ENCODE assay signal across 10 mouse cellular contexts in the genomic region with DNA sequence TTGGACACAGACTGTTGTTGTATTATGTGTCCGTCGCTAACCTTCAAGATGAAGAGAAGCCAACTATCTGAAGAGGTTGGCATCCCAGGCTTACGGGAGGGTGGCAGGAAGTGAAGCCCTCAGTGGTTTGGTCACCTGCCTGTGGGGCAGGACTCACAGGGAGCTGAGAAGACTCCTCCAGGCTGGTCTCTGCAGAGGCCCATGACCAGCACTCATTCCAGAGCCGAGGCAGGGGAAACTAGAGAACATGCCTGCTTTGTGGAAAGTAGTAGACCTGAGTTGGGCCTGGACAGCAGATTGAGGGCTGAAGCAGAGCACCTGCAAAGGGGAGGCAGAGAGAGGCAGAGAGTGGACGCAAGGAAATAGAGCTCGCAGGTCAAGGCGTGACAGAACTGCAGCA. TPM values are rescaled to one million over a fixed set of nuclear protein-coding genes. Genes with fewer than 3 reads are reported as not detected.
A peak's percentile ranks its signal among the peaks of the same experiment; 100 is the strongest.
DNase-seq lines count a peak whose midpoint lies in the region; ATAC-seq and TF ChIP-seq lines count a peak whose summit lies in the region.
"Had no signal": no experiment of that assay in that cellular context is flagged by ENCODE, and none has a peak within 500 bp of the region (broad histone marks: within the 10 kb centered on the region; RNA-seq: fewer than 3 reads in every experiment).

No protein-coding gene starts in this region.

- H3K4me3 ChIP-seq in heart, embryonic 14.5 days (ENCODE audit: control insufficient read depth in 1 of 2, insufficient read depth in 1 of 2, low read depth in 1 of 2, low read length in 2 of 2) = peak overlapping the region; percentile 97 to 99
- peak overlapping the region; percentile 91 for H3K4me3 ChIP-seq in G1E (ENCODE audit: low read depth, low read length)
- peak overlapping the region; percentile 97 for H3K4me3 ChIP-seq in hindbrain, embryonic 12.5 days
- H3K4me3 ChIP-seq in midbrain, embryonic 11.5 days (ENCODE audit: low read depth, low read length) = peak overlapping the region; percentile 99

- H3K4me2 ChIP-seq in heart, embryonic 14.5 days (ENCODE audit: low read length) = peak overlapping the region; percentile 88
- H3K4me2 ChIP-seq in hindbrain, embryonic 12.5 days (replicated peaks) = peak overlapping the region; percentile 91
- peak overlapping the region; percentile 84 for H3K4me2 ChIP-seq in midbrain, embryonic 11.5 days

- peaks cover 42% of the 10 kb centered on the region for H3K36me3 ChIP-seq in heart, embryonic 14.5 days (ENCODE audit: control insufficient read depth, insufficient read depth, low read length)
- H3K36me3 ChIP-seq in G1E (replicated peaks) = peaks cover 52% of the 10 kb centered on the region
- H3K36me3 ChIP-seq in hindbrain, embryonic 12.5 days = peaks cover 37% of the 10 kb centered on the region
- peaks cover 21% of the 10 kb centered on the region for H3K36me3 ChIP-seq in midbrain, embryonic 11.5 days (ENCODE audit: control insufficient read depth, insufficient read depth, low read length)

- 77% methylated on average over 7 of the region's 7 CpGs for WGBS in heart, embryonic 14.5 days
- WGBS in hindbrain, embryonic 12.5 days = 89% methylated on average over 7 of the region's 7 CpGs
- 88% methylated on average over 7 of the region's 7 CpGs for WGBS in midbrain, embryonic 11.5 days

- no peaks in the 10 kb centered on the region for H3K9me3 ChIP-seq in heart, embryonic 14.5 days (ENCODE audit: control insufficient read depth, low read length)
- no peaks in the 10 kb centered on the region for H3K9me3 ChIP-seq in G1E (replicated peaks)
- H3K9me3 ChIP-seq in hindbrain, embryonic 12.5 days (replicated peaks) = no peaks in the 10 kb centered on the region
- no peaks in the 10 kb centered on the region for H3K9me3 ChIP-seq in midbrain, embryonic 11.5 days (ENCODE audit: control insufficient read depth, low read length)

- DNase-seq in heart, postnatal 25 days (ENCODE audit: low spot score) = no peak
- no peak for DNase-seq in G1E (ENCODE audit: low spot score)
- DNase-seq in midbrain, embryonic 11.5 days (ENCODE audit: low spot score, missing footprints) = no peak
- no peak for DNase-seq in testis, postnatal 14 days (ENCODE audit: low spot score)
- DNase-seq in ovary, postnatal 14 days (ENCODE audit: low spot score) = no peak
- DNase-seq in layer of hippocampus, postnatal 36 days = no peak
- DNase-seq: cerebellum, postnatal 36 days had no signal

- ATAC-seq in heart, embryonic 14.5 days (ENCODE audit: insufficient number of reproducible peaks, insufficient read depth, low FRiP score, low read depth) = no peak
- ATAC-seq in G1E (ENCODE audit: extremely low read depth, insufficient number of reproducible peaks, low FRiP score, poor library complexity, severe bottlenecking) = no peak
- no peak for ATAC-seq in hindbrain, embryonic 12.5 days (ENCODE audit: low FRiP score)
- ATAC-seq in midbrain, embryonic 11.5 days (ENCODE audit: low FRiP score) = no peak

- TF ChIP-seq CTCF in G1E (IDR thresholded peaks at IDR 0.05; ENCODE audit: low read depth, low read length) = no peak

- no peaks in the 10 kb centered on the region for H3K27me3 ChIP-seq in heart, embryonic 14.5 days (ENCODE audit: control insufficient read depth, insufficient read depth, low read length)
- H3K27me3 ChIP-seq in G1E (ENCODE audit: insufficient read depth, low read length) = 0 out of 2 replicates have a peak, but pooled peaks cover 3% of the 10 kb centered on the region
- H3K27me3 ChIP-seq in hindbrain, embryonic 12.5 days = no peaks in the 10 kb centered on the region
- no peaks in the 10 kb centered on the region for H3K27me3 ChIP-seq in midbrain, embryonic 11.5 days (ENCODE audit: control insufficient read depth, insufficient read depth, low read length)

- intact Hi-C loops in heart, postnatal 25 days (cut with DNase I) = no loop called here

- H3K4me1 ChIP-seq in heart, embryonic 14.5 days (ENCODE audit: control insufficient read depth in 2 of 2, insufficient read depth in 2 of 2, low read length in 2 of 2) = peaks cover 6 to 11% of the 10 kb centered on the region in 2 experiments
- H3K4me1 ChIP-seq in G1E (ENCODE audit: insufficient read depth, low read depth, low read length) = peaks cover 37% of the 10 kb centered on the region
- peaks cover 18% of the 10 kb centered on the region for H3K4me1 ChIP-seq in hindbrain, embryonic 12.5 days
- peaks cover 7% of the 10 kb centered on the region for H3K4me1 ChIP-seq in midbrain, embryonic 11.5 days (ENCODE audit: control insufficient read depth, insufficient read depth, low read length)

- peak overlapping the region; percentile 96 for H3K9ac ChIP-seq in heart, embryonic 14.5 days (ENCODE audit: low read length)
- peak overlapping the region; percentile 96 for H3K9ac ChIP-seq in hindbrain, embryonic 12.5 days
- H3K9ac ChIP-seq in midbrain, embryonic 11.5 days (ENCODE audit: low read length) = peak overlapping the region; percentile 97

- no peak overlapping the region for H3K27ac ChIP-seq in heart, embryonic 14.5 days (replicated peaks in 1 of 2; ENCODE audit: control insufficient read depth in 1 of 2, insufficient read depth in 1 of 2, low read depth in 2 of 2, low read length in 2 of 2)
- no peak overlapping the region for H3K27ac ChIP-seq in hindbrain, embryonic 12.5 days
- no peak overlapping the region for H3K27ac ChIP-seq in midbrain, embryonic 11.5 days (ENCODE audit: low read depth, low read length)

RNA-seq across cellular contexts. Expression of gene Eif3f, which starts 1.2 kb away (rescaled TPM):
- 65.9 and 68.4 TPM in 2 replicates for polyA plus RNA-seq in heart, embryonic 14.5 days (2014; fragmentation: Nextera tagmentation; extraction: Ambion mirVana)
- total RNA-seq in heart, postnatal 25 days (2021) = 10 to 100 TPM; 79.2 to 85.2 TPM
- 206 and 223 TPM in 2 replicates for total RNA-seq in G1E (2014; fragmentation: Nextera tagmentation)
- total RNA-seq in G1E (2017) = 111 and 137 TPM in 2 replicates
- 677 and 1,007 TPM in 2 replicates for polyA plus RNA-seq in G1E (2012)
- 77.2 and 87.2 TPM in 2 replicates for polyA plus RNA-seq in hindbrain, embryonic 12.5 days (2016; fragmentation: Nextera tagmentation; extraction: Ambion mirVana)
- 73.0 and 85.0 TPM in 2 replicates for polyA plus RNA-seq in midbrain, embryonic 11.5 days (2014; fragmentation: Nextera tagmentation; extraction: Ambion mirVana)
- total RNA-seq in layer of hippocampus, postnatal 36 days (2021) = 10 to 100 TPM; 86.8 to 93.7 TPM

RNA-seq across cellular contexts. Expression of gene Nlrp10, which starts 5.4 kb away (rescaled TPM):
- 16.3 and 16.8 TPM in 2 replicates for polyA plus RNA-seq in heart, embryonic 14.5 days (2014; fragmentation: Nextera tagmentation; extraction: Ambion mirVana)
- 10 to 100 TPM; 21.2 to 23.1 TPM for total RNA-seq in heart, postnatal 25 days (2021)
- 4.7 and 5.3 TPM in 2 replicates for total RNA-seq in G1E (2014; fragmentation: Nextera tagmentation)
- 6.0 and 8.2 TPM in 2 replicates for total RNA-seq in G1E (2017)
- 0.31 and 0.52 TPM in 2 replicates for polyA plus RNA-seq in G1E (2012)
- polyA plus RNA-seq in hindbrain, embryonic 12.5 days (2016; fragmentation: Nextera tagmentation; extraction: Ambion mirVana) = not detected in 2 replicates
- polyA plus RNA-seq in midbrain, embryonic 11.5 days (2014; fragmentation: Nextera tagmentation; extraction: Ambion mirVana) = not detected in 2 replicates
- under 1 TPM; 0.32 to 0.35 TPM for total RNA-seq in layer of hippocampus, postnatal 36 days (2021)

RNA-seq across cellular contexts. Expression of gene Tub, which starts 14.7 kb away (rescaled TPM):
- 0.47 and 0.74 TPM in 2 replicates for polyA plus RNA-seq in heart, embryonic 14.5 days (2014; fragmentation: Nextera tagmentation; extraction: Ambion mirVana)
- under 1 TPM; 0.26 to 0.36 TPM for total RNA-seq in heart, postnatal 25 days (2021)
- total RNA-seq in G1E (2014; fragmentation: Nextera tagmentation) (0.75 TPM in 1 of 2 replicates, not detected in the other), G1E (2017) (0.06 and 0.16 TPM in 2 replicates)
- polyA plus RNA-seq in G1E (2012) = not detected in 2 replicates
- 40.3 and 42.1 TPM in 2 replicates for polyA plus RNA-seq in hindbrain, embryonic 12.5 days (2016; fragmentation: Nextera tagmentation; extraction: Ambion mirVana)
- polyA plus RNA-seq in midbrain, embryonic 11.5 days (2014; fragmentation: Nextera tagmentation; extraction: Ambion mirVana) = 10.5 TPM in 2 replicates
- 100 to 1,000 TPM; 181 to 205 TPM for total RNA-seq in layer of hippocampus, postnatal 36 days (2021)

RNA-seq across cellular contexts. Expression of gene Olfr519, which starts 41.2 kb away (rescaled TPM):
- not detected in 2 replicates for polyA plus RNA-seq in heart, embryonic 14.5 days (2014; fragmentation: Nextera tagmentation; extraction: Ambion mirVana)
- total RNA-seq in heart, postnatal 25 days (2021) = not detected
- total RNA-seq in G1E (2014; fragmentation: Nextera tagmentation) (not detected in 2 replicates), G1E (2017) (not detected in 2 replicates)
- polyA plus RNA-seq in G1E (2012) = not detected in 2 replicates
- polyA plus RNA-seq in hindbrain, embryonic 12.5 days (2016; fragmentation: Nextera tagmentation; extraction: Ambion mirVana) = not detected in 2 replicates
- not detected in 2 replicates for polyA plus RNA-seq in midbrain, embryonic 11.5 days (2014; fragmentation: Nextera tagmentation; extraction: Ambion mirVana)
- total RNA-seq in layer of hippocampus, postnatal 36 days (2021) = not detected
- total RNA-seq: left cerebral cortex, postnatal 10 days had no signal

RNA-seq across cellular contexts. Expression of gene Olfr518, which starts 50.6 kb away (rescaled TPM):
- polyA plus RNA-seq in heart, embryonic 14.5 days (2014; fragmentation: Nextera tagmentation; extraction: Ambion mirVana) = not detected in 2 replicates
- total RNA-seq in heart, postnatal 25 days (2021) = not detected
- total RNA-seq in G1E (2014; fragmentation: Nextera tagmentation) (not detected in 2 replicates), G1E (2017) (0.16 TPM in 1 of 2 replicates, not detected in the other)
- not detected in 2 replicates for polyA plus RNA-seq in G1E (2012)
- polyA plus RNA-seq in hindbrain, embryonic 12.5 days (2016; fragmentation: Nextera tagmentation; extraction: Ambion mirVana) = not detected in 2 replicates
- not detected in 2 replicates for polyA plus RNA-seq in midbrain, embryonic 11.5 days (2014; fragmentation: Nextera tagmentation; extraction: Ambion mirVana)
- total RNA-seq in layer of hippocampus, postnatal 36 days (2021) = not detected
- total RNA-seq: left cerebral cortex, postnatal 10 days had no signal

Comparison
In these comparisons a context has a peak if more than half of its experiments do, and no peak if none do; other contexts are left out.
1. RNA of gene Nlrp10, which starts 5.4 kb away (polyA plus RNA-seq): 16.3 to 16.8 TPM in heart, embryonic 14.5 days; 0.31 to 0.52 TPM in G1E, not detected in hindbrain, embryonic 12.5 days and not detected in midbrain, embryonic 11.5 days; every median in the first group is over 10 times any median in the second.
2. Peak in every context shown above with its lines, with median percentiles within 50 percentile points of each other: H3K4me2 ChIP-seq, H3K4me3 ChIP-seq and H3K9ac ChIP-seq.